Mouse (Mus musculus): ENCODE results near the gene Zc3h4. TPM values are rescaled to one million over a fixed set of nuclear protein-coding genes. Genes with fewer than 3 reads are reported as not detected.

Gene Zc3h4
- polyA plus RNA-seq, 1 experiment = 13.6 TPM

- peaks cover 36% of the 10 kb centered on the region for H3K4me1 ChIP-seq (ENCODE audit: control insufficient read depth)
- TF ChIP-seq GATA1 (IDR thresholded peaks at IDR 0.05; ENCODE audit: low read length) = no peak
- TF ChIP-seq TAL1 (IDR thresholded peaks at IDR 0.05; ENCODE audit: low read length) = no peak
- H3K27me3 ChIP-seq (ENCODE audit: control insufficient read depth) = no peaks in the 10 kb centered on the region
- peaks cover 16% of the 10 kb centered on the region for H3K36me3 ChIP-seq (ENCODE audit: control insufficient read depth)
- peak overlapping the region; percentile 90 for H3K4me3 ChIP-seq (replicated peaks)
- H3K9me3 ChIP-seq (ENCODE audit: control insufficient read depth, low read length) = no peaks in the 10 kb centered on the region
Measured at GRCm38 (mm10) chr7:16398387-16399050, 2.2 kb upstream of the Zc3h4 start.

- Histone ChIP-seq H3K36me3 (ENCODE audit: control insufficient read depth) (peaks cover 21% of the 10 kb centered on the region), H3K9me3 (ENCODE audit: control insufficient read depth, low read length) (no peaks in the 10 kb centered on the region), H3K4me1 (ENCODE audit: control insufficient read depth) (peaks cover 43% of the 10 kb centered on the region), H3K27me3 (ENCODE audit: control insufficient read depth) (no peaks in the 10 kb centered on the region), H3K4me3 (replicated peaks) (peak overlapping the region; percentile 90)
- TF ChIP-seq GATA1 (IDR thresholded peaks at IDR 0.05; ENCODE audit: low read length) = no peak
- TF ChIP-seq TAL1 (IDR thresholded peaks at IDR 0.05; ENCODE audit: low read length) = no peak
Measured at GRCm38 (mm10) chr7:16399098-16399819, 1.5 kb upstream of the Zc3h4 start.

GRCm38 (mm10) chr7:16399820-16400688 lies 656 bp upstream of the Zc3h4 start:
- H3K36me3 ChIP-seq (ENCODE audit: control insufficient read depth) = peaks cover 29% of the 10 kb centered on the region
- H3K4me3 ChIP-seq (replicated peaks) = peak overlapping the region; percentile 90
- peaks cover 51% of the 10 kb centered on the region for H3K4me1 ChIP-seq (ENCODE audit: control insufficient read depth)
- no peaks in the 10 kb centered on the region for H3K9me3 ChIP-seq (ENCODE audit: control insufficient read depth, low read length)
- no peak for TF ChIP-seq GATA1 (IDR thresholded peaks at IDR 0.05; ENCODE audit: low read length)
- TF ChIP-seq TAL1 (IDR thresholded peaks at IDR 0.05; ENCODE audit: low read length) = no peak
- H3K27me3 ChIP-seq (ENCODE audit: control insufficient read depth) = no peaks in the 10 kb centered on the region

GRCm38 (mm10) chr7:16401991-16402431 lies 1.3 kb downstream of the Zc3h4 start:
- Histone ChIP-seq H3K4me3 (replicated peaks) (peak overlapping the region; percentile 90), H3K9me3 (ENCODE audit: control insufficient read depth, low read length) (no peaks in the 10 kb centered on the region), H3K27me3 (ENCODE audit: control insufficient read depth) (no peaks in the 10 kb centered on the region), H3K4me1 (ENCODE audit: control insufficient read depth) (peaks cover 63% of the 10 kb centered on the region), H3K36me3 (ENCODE audit: control insufficient read depth) (peaks cover 44% of the 10 kb centered on the region)
- TF ChIP-seq TAL1 (IDR thresholded peaks at IDR 0.05; ENCODE audit: low read length) (peak; percentile 79), GATA1 (IDR thresholded peaks at IDR 0.05; ENCODE audit: low read length) (peak; percentile 83)

- TF ChIP-seq TAL1 (IDR thresholded peaks at IDR 0.05; ENCODE audit: low read length) (no peak), GATA1 (IDR thresholded peaks at IDR 0.05; ENCODE audit: low read length) (no peak)
- Histone ChIP-seq H3K4me3 (replicated peaks) (peak overlapping the region; percentile 90), H3K4me1 (ENCODE audit: control insufficient read depth) (peaks cover 63% of the 10 kb centered on the region), H3K9me3 (ENCODE audit: control insufficient read depth, low read length) (no peaks in the 10 kb centered on the region), H3K27me3 (ENCODE audit: control insufficient read depth) (no peaks in the 10 kb centered on the region), H3K36me3 (ENCODE audit: control insufficient read depth) (peaks cover 48% of the 10 kb centered on the region)
Measured at GRCm38 (mm10) chr7:16402449-16402848, 1.7 kb downstream of the Zc3h4 start.

- Histone ChIP-seq H3K4me3 (replicated peaks) (peak overlapping the region; percentile 90), H3K4me1 (ENCODE audit: control insufficient read depth) (peaks cover 67% of the 10 kb centered on the region), H3K36me3 (ENCODE audit: control insufficient read depth) (peaks cover 57% of the 10 kb centered on the region), H3K27me3 (ENCODE audit: control insufficient read depth) (no peaks in the 10 kb centered on the region), H3K9me3 (ENCODE audit: control insufficient read depth, low read length) (no peaks in the 10 kb centered on the region)
- TF ChIP-seq GATA1 (IDR thresholded peaks at IDR 0.05; ENCODE audit: low read length) = no peak
- TF ChIP-seq TAL1 (IDR thresholded peaks at IDR 0.05; ENCODE audit: low read length) = no peak
Measured at GRCm38 (mm10) chr7:16402968-16403948, 2.5 kb downstream of the Zc3h4 start.

GRCm38 (mm10) chr7:16404315-16405072 lies 3.8 kb downstream of the Zc3h4 start:
- Histone ChIP-seq H3K4me1 (ENCODE audit: control insufficient read depth) (peaks cover 66% of the 10 kb centered on the region), H3K9me3 (ENCODE audit: control insufficient read depth, low read length) (no peaks in the 10 kb centered on the region), H3K4me3 (replicated peaks) (peak overlapping the region; percentile 90), H3K27me3 (ENCODE audit: control insufficient read depth) (no peaks in the 10 kb centered on the region), H3K36me3 (ENCODE audit: control insufficient read depth) (peaks cover 69% of the 10 kb centered on the region)
- TF ChIP-seq TAL1 (IDR thresholded peaks at IDR 0.05; ENCODE audit: low read length) = no peak
- no peak for TF ChIP-seq GATA1 (IDR thresholded peaks at IDR 0.05; ENCODE audit: low read length)

Data from erythroblast, embryonic 14.5 days (primary cell).